Mouse (Mus musculus) hindbrain, embryonic 16.5 days (tissue): ENCODE measurements around the gene Ring1. TPM values are rescaled to one million over a fixed set of nuclear protein-coding genes. Genes with fewer than 3 reads are reported as not detected.

Experiments
- ATAC-seq: fragments of 200-750 bp; cut with Nextera tagmentation; 2 replicates; pipeline ENCODE4 v1.8.0; 2017; ENCODE audit warnings: moderate TSS enrichment, moderate library complexity
- H3K27ac ChIP-seq: fragments of 300-500 bp; sonication (generic); 2 replicates; pipeline ENCODE4 v1.5.1; 2014; ENCODE audit warnings: low read depth, mild to moderate bottlenecking, control low read depth, low read length, moderate library complexity
- H3K27me3 ChIP-seq: fragments of 300-500 bp; sonication (generic); replicated peaks from 2 replicates; pipeline ENCODE4 v1.6.1; 2014; ENCODE audit warnings: low read length; ENCODE audit not compliant: control insufficient read depth, insufficient read depth
- H3K36me3 ChIP-seq: fragments of 300-500 bp; sonication (generic); 2 replicates; pipeline ENCODE4 v1.6.1; 2014; ENCODE audit warnings: mild to moderate bottlenecking, low read length, moderate library complexity, mixed read lengths; ENCODE audit not compliant: control insufficient read depth, insufficient read depth
- H3K4me1 ChIP-seq: fragments of 300-500 bp; sonication (generic); 2 replicates; pipeline ENCODE4 v1.6.1; 2014; ENCODE audit warnings: low read depth, low read length; ENCODE audit not compliant: control insufficient read depth, insufficient read depth
- H3K4me2 ChIP-seq: fragments of 300-500 bp; sonication (generic); 2 replicates; pipeline ENCODE4 v1.6.1; 2014; ENCODE audit warnings: mild to moderate bottlenecking, low read length, control low read depth, moderate library complexity
- H3K4me3 ChIP-seq: fragments of 300-500 bp; sonication (generic); 2 replicates; pipeline ENCODE4 v1.5.1; 2014; ENCODE audit warnings: mild to moderate bottlenecking, low read length, control low read depth, moderate library complexity
- H3K9ac ChIP-seq: fragments of 300-500 bp; sonication (generic); 2 replicates; pipeline ENCODE4 v1.6.1; 2014; ENCODE audit warnings: low read depth, mild to moderate bottlenecking, control low read depth, low read length, moderate library complexity
- H3K9me3 ChIP-seq: fragments of 300-500 bp; sonication (generic); 2 replicates; pipeline ENCODE4 v1.6.1; 2014; ENCODE audit warnings: mild to moderate bottlenecking, low read length, moderate library complexity; ENCODE audit not compliant: control insufficient read depth
- WGBS: fragments of 180-500 bp; shearing (Covaris S2); extraction: QIAGEN DNeasy Blood & Tissue Kit; methylation state at CpG from one replicate; pipeline ENCODE4 v1.1.7; 2014; 5-methylcytosine and 5-hydroxymethylcytosine counted together
- polyA plus RNA-seq: library from polyadenylated mRNA; unstranded; fragments of >200 nt; fragmentation: Nextera tagmentation; extraction: Ambion mirVana; gene quantifications from 2 replicates; pipeline ENCODE4 v1.2.1, GENCODE M21; 2015

Gene Ring1
- polyA plus RNA-seq, 1 experiment from 2014 or later: 17.3 TPM

GRCm38 (mm10) chr17:34024861-34025755 is 628 bp upstream of the Ring1 start:
- H3K36me3 ChIP-seq: peaks cover 31% of the 10 kb centered on the region
- peak overlapping the region; percentile 90 for H3K4me2 ChIP-seq
- H3K27me3 ChIP-seq: no peaks in the 10 kb centered on the region
- peak overlapping the region; percentile 77 for H3K4me3 ChIP-seq
- no peaks in the 10 kb centered on the region for H3K9me3 ChIP-seq
- WGBS: under 1% methylated on average over 51 of the region's 57 CpGs
- H3K9ac ChIP-seq: peak overlapping the region; percentile 92
- peaks cover 52% of the 10 kb centered on the region for H3K4me1 ChIP-seq
- peak overlapping the region; percentile 95 for H3K27ac ChIP-seq
- peak; percentile 2 for ATAC-seq

- no peaks in the 10 kb centered on the region for H3K27me3 ChIP-seq
- ATAC-seq: no peak
- H3K4me3 ChIP-seq: peak overlapping the region; percentile 77
- H3K9me3 ChIP-seq: no peaks in the 10 kb centered on the region
- H3K9ac ChIP-seq: peak overlapping the region; percentile 92
- H3K36me3 ChIP-seq: peaks cover 17% of the 10 kb centered on the region
- peak overlapping the region; percentile 90 for H3K4me2 ChIP-seq
- peaks cover 41% of the 10 kb centered on the region for H3K4me1 ChIP-seq
- WGBS: 63% methylated on average over 9 of the region's 9 CpGs
- H3K27ac ChIP-seq: peak overlapping the region; percentile 95
Measured at GRCm38 (mm10) chr17:34023678-34024077, 802 bp downstream of the Ring1 start.

GRCm38 (mm10) chr17:34022987-34023386 is 1.5 kb downstream of the Ring1 start:
- H3K9ac ChIP-seq: no peak overlapping the region

DNA sequence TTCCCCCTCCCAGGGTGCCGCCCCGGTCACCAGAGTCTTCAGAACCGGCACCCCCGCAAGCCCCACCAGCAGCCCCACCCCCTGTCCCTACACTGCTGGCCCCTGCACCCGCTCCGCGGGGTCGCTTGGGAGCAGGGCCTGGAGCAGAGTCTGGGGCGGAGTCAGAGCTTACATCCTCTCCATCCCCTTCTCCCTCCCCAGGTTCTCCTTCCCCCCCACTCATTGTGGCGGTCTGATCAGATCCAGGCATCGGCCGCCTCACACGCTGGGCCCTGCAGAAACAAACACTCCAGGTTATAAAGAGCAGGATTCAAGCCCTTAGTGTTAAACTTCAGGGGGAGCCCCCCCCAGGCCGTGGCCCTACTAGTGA is 2.1 kb downstream of the Ring1 start:
- H3K4me3 ChIP-seq: no peak overlapping the region
- WGBS: 97% methylated on average over 14 of the region's 14 CpGs
- H3K27ac ChIP-seq: no peak overlapping the region
- H3K4me1 ChIP-seq: peaks cover 31% of the 10 kb centered on the region
- no peaks in the 10 kb centered on the region for H3K27me3 ChIP-seq
- H3K9ac ChIP-seq: no peak overlapping the region
- H3K4me2 ChIP-seq: no peak overlapping the region
- ATAC-seq: no peak
- H3K36me3 ChIP-seq: peaks cover 13% of the 10 kb centered on the region
- H3K9me3 ChIP-seq: no peaks in the 10 kb centered on the region

More at GRCm38 (mm10) chr17:34022987-34023386, 1.5 kb downstream of the Ring1 start:
- no peak overlapping the region for H3K4me2 ChIP-seq
- peaks cover 13% of the 10 kb centered on the region for H3K36me3 ChIP-seq
- H3K4me1 ChIP-seq: peaks cover 34% of the 10 kb centered on the region
- ATAC-seq: no peak
- H3K27ac ChIP-seq: no peak overlapping the region
- H3K4me3 ChIP-seq: no peak overlapping the region
- WGBS: 97% methylated on average over 20 of the region's 20 CpGs
- H3K9me3 ChIP-seq: no peaks in the 10 kb centered on the region
- no peaks in the 10 kb centered on the region for H3K27me3 ChIP-seq

DNA sequence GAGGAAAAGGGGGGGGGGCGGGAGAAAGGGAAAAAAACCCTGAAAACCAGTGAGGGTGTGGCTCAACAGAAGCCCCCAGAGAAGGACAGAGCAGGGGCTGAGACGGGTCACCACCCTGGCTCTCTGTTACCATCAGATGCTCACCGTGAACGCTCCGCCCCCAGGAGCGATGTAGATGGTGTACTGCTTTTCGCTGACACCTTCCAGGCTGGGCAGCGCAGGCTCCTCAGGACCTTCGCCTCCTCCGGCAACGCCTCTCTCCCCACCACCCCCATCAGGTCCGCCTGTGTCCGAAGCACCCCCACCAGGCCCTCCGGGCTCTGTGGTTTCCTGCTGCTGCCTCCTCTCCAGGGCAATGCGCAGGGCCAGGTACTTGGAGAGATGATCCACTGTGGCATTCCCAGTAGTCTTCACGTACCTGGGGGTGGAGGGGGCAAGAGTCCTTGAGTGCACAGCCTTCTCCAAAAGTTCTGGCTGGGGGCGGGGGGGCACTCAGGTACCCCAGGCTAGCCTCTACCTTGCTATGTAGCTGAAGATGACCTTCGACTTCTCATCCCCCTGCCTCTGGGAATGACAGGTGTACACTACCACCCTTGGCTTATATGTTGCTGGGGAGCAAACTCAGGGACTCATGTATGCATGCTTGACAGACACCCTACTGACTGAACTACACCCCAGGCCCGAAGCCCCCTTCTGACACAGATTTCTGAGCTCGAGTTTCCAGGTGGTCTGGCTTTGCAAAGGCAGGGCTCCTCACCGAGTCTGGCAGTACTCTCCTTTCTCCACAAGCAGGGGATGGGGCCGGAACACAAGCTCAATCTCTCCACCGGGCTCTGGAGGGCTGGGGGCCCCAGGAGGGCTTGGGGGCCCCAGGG is 2.7 kb downstream of the Ring1 start:
- Histone ChIP-seq H3K4me2 (no peak overlapping the region), H3K9ac (no peak overlapping the region; the same call in 1 of the 2 replicates), H3K9me3 (no peaks in the 10 kb centered on the region), H3K27ac (no peak overlapping the region), H3K27me3 (no peaks in the 10 kb centered on the region), H3K4me3 (no peak overlapping the region), H3K4me1 (peaks cover 24% of the 10 kb centered on the region), H3K36me3 (peaks cover 13% of the 10 kb centered on the region)
- WGBS: 95% methylated on average over 22 of the region's 23 CpGs
- ATAC-seq: no peak

DNA sequence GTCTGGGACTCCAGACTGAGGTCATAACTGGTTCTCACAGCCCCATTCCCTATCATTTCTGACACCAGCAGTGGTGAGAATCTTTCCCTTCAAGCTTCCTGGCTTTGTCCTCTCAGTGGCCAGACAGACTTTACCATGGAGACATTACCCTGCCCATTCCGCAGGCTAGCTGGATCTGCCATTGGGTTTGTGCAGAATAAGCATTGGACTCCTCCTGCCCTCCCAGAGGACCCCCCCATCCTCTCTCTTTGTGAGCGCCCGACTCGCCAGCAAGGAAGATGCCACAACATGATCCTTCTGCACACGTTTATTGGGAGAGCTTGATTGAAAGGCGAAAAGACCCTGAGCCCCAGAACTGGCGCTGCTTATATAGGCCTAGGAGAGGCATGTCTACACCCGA is 11.0 kb downstream of the Ring1 start:
- WGBS: 91% methylated on average over 8 of the region's 8 CpGs
- Histone ChIP-seq H3K27me3 (no peaks in the 10 kb centered on the region), H3K4me1 (no peaks in the 10 kb centered on the region), H3K9me3 (no peaks in the 10 kb centered on the region), H3K9ac (no peak overlapping the region), H3K36me3 (no peaks in the 10 kb centered on the region), H3K4me3 (no peak overlapping the region), H3K4me2 (no peak overlapping the region), H3K27ac (no peak overlapping the region)
- no peak for ATAC-seq

DNA sequence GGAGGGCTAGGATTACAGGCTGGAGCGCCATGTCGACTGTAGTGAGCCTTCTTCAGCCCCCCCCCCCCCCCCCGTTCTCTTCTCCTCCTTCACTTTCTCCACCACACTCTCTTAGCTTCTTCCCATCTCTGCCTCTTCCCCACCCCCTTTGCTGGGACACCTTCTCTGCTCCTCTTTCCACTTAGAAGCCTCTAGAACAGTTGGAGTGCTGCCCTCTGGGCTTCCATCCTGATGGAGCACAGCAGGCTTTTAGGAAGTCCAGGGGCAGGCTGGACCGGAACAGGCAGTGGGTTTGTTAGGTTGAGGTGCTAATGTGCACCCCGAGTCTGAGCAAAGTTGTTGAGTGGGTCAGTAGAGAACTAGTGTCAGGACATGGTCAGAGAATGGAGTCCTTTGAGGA is 14.3 kb downstream of the Ring1 start:
- H3K9ac ChIP-seq: no peak overlapping the region
- no peaks in the 10 kb centered on the region for H3K36me3 ChIP-seq
- H3K27me3 ChIP-seq: no peaks in the 10 kb centered on the region
- H3K27ac ChIP-seq: no peak overlapping the region
- 90% methylated on average over 5 of the region's 5 CpGs for WGBS
- no peak for ATAC-seq
- no peaks in the 10 kb centered on the region for H3K4me1 ChIP-seq
- no peak overlapping the region for H3K4me2 ChIP-seq
- no peaks in the 10 kb centered on the region for H3K9me3 ChIP-seq
- H3K4me3 ChIP-seq: no peak overlapping the region

DNA sequence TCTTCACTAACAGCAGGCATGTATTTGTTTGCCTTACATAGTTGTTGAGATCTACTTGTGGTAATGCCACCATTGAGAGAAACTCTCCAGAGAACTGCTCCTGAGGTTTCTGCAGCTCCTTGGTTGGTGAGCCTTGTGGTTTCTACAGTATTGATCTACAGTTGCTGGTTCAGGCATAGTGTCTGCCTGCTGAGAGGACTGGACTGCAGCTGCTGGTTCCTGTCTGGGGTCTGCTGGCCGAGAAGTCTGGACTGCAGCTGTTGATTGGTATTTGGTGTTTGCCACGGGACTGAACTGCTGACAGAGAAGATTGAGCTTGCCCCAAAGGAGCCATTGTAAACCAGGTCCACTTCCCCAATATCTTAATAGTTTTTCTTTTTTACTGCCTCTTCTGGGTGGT is 17.9 kb downstream of the Ring1 start:
- Histone ChIP-seq H3K4me2 (no peak overlapping the region), H3K4me1 (no peaks in the 10 kb centered on the region), H3K27me3 (peaks cover under 1% of the 10 kb centered on the region), H3K36me3 (no peaks in the 10 kb centered on the region), H3K9me3 (no peaks in the 10 kb centered on the region), H3K9ac (no peak overlapping the region), H3K4me3 (no peak overlapping the region), H3K27ac (no peak overlapping the region)
- ATAC-seq: no peak
- WGBS: 51% methylated on average over 2 of the region's 2 CpGs

DNA sequence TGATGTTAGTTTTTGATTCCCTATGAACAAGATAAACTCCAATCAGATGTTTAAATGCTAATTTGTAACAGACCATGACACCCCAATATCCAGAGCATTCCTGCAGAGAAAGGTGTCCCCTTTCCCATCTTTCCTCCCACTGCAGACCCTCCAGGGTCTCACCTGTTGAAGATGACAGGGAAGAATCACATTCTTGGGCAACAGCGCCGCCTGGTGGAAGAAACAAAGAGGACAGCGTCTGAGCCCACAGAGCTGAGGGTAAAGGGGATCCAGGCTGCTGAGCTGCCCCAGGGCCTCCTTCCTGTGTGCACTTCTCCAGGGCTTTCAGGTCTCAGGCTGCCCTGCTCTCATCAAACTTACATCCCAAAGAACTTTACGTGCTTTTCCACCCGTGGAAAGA is 21.1 kb downstream of the Ring1 start:
- H3K27me3 ChIP-seq: peaks cover 12% of the 10 kb centered on the region
- no peaks in the 10 kb centered on the region for H3K36me3 ChIP-seq
- no peak overlapping the region for H3K9ac ChIP-seq
- no peak overlapping the region for H3K4me3 ChIP-seq
- no peaks in the 10 kb centered on the region for H3K9me3 ChIP-seq
- no peak for ATAC-seq
- no peak overlapping the region for H3K27ac ChIP-seq
- H3K4me1 ChIP-seq: peaks cover 3% of the 10 kb centered on the region
- no peak overlapping the region for H3K4me2 ChIP-seq
- WGBS: 4% methylated on average over 5 of the region's 5 CpGs
